Mouse (Mus musculus): Measurements from ENCODE around the gene Calr4. TPM values are rescaled to one million over a fixed set of nuclear protein-coding genes. Genes with fewer than 3 reads are reported as not detected.

Gene Calr4
- polyA plus RNA-seq, 3 experiments from 2014 or later, result not detected

DNA sequence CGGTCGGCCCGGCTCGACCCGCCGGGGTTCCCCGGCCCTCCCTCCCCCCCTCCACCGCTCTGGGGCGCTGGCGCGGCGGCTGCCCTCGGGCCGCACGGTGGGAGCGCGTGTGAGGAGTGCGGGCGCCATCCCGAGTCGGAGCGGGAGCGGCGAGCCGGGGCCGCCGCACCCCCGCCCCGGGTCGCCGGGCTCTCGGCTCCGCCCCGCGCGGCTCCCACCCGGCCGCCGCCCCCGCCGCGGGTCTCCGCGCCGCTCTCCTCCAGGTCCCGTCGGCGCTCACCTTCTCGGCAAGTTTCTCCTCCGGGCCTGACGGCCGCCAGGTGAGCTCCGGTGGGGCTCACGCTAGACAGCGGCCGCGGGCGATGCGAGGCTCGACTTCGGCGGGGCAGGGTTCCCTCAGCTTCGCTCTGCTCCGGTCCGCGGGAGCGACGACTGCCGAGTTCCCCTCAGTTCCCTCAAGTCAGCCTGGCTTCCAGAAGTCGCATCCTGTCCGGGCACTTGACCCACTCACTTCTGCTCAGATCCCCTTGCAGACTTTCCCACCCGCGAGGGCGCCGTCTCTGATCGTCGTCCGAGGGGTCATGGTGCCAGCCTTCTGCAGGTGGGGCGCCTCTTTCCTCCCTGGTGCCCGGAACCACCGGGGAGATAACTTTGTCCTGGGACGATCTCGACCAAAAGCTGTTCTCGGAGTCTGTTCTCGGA lies 46.3 kb downstream of the Calr4 start:
- peak; percentile 29 for ATAC-seq

DNA sequence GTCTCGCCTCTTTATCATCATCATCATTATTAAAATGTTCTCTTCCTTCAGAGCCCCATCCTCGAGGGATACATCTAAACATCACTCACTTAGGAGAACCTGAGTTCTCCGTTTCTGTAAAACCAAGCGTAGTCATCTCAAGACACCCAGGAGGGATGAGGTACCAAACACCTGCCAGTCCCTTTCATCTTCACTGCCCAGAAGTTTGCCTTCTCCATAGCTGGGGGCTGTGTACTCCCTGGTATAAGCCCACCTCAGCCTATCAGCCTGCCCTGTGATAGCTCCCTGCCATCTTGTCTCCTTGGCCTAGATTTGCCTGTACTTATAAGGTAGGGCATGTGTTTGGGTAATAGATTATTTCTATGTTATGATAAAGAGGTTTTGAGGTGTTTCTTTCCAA lies 46.9 kb downstream of the Calr4 start:
- peak; percentile 10 for ATAC-seq

DNA sequence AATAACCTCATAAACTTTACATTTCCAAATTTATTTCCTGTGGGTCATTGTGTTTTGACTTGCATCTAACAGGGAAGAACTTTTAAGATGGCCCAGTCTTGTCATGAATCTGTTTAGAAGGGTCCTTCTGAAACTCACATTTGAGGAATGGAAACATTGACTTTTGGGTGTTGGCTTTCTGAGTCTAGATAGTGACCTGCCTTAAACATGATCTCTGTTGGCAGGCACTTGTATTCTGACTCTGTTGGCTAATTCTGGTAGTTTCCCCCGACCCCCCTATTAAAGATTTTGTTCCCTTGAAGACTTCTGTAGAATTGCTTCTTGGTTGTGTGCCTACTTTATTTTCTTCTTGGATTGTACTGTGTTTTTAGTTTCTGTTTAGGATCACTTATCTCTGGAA lies 47.7 kb downstream of the Calr4 start:
- no peak for ATAC-seq

DNA sequence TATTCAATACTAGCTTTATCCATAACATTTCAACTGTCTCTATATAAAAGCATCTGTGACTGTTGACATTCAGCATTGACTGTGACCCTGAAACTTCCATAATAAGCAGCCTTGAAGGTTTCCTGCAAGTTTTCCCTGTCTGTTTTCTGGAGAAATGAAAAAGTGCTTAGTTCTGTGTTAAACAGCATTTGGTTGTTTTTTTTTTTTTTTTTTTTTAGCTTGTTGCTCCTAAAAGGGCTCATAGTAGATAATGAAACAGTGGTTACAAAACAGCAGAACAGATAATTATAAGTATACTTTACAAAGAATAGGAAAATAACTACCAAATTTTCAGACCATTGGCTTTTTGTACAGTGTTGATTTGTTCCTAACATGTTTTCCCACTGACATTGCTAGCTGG lies 60.3 kb downstream of the Calr4 start:
- ATAC-seq, result no peak

DNA sequence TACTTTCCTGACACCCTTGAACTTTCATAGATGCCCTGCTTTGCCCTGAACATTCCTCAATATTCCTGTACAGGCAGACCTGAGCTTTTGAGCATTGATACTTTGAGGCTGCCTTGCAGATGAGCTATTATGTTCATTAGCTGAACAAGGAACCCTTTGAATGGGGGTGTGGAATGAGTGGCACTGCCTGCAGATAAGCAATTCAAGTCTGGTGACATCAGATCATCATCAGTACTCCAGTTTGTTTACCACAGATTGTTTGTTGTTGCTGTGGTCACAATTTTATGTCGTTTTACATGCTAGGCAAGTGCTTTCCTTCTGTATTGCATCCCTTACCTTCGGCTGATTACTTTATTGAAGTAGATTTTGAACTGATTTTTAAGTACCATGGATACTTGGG lies 62.2 kb downstream of the Calr4 start:
- no peak for ATAC-seq

DNA sequence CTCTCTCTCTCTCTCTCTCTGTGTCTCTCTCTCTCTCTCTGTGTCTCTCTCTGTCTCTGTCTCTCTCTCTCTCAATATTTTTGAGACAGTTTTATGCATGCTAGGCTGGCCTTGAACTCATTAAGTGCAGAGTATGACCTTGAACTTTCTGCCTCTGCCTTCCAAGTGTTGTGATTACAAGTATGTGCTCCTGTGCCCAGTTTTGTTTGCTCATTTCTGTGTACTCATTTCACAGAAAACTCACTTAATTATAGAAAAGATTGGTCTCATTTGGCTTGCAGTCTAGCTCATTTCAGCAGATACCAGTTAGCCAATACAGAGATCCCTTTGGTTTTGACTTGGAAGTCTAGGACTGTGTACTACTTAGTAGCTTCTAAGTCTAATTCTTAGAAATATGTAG lies 64.9 kb downstream of the Calr4 start:
- ATAC-seq, result no peak

Other genes starting within 250 kb of the Calr4 start
- gene Nrd1, start 233.8 kb upstream of the Calr4 start, polyA plus RNA-seq (2017; shearing (Covaris generic)), result 10 to 100 TPM; 45.7 to 77.6 (median 58.3) TPM
- 10 to 100 TPM; 75.7 to 78.9 (median 77.2) TPM for gene Osbpl9, start 32.2 kb upstream of the Calr4 start, polyA plus RNA-seq (2017; shearing (Covaris generic))
- 10 to 100 TPM; 68.9 to 72.9 (median 72.8) TPM for gene Eps15, start 45.8 kb downstream of the Calr4 start, polyA plus RNA-seq (2017; shearing (Covaris generic))
- under 1 TPM in 2 of 3 experiments, not detected in 1; 0.17 to 0.41 TPM for gene Ttc39a, start 172.1 kb downstream of the Calr4 start, polyA plus RNA-seq (2017; shearing (Covaris generic))

Data from inflammation-experienced regulatory T-cells, adult 6 months (primary cell).